Mouse (Mus musculus) forebrain, embryonic 12.5 days (tissue): ENCODE measurements around the gene 4930412O13Rik. TPM values are rescaled to one million over a fixed set of nuclear protein-coding genes. Genes with fewer than 3 reads are reported as not detected.

Experiments
- ATAC-seq: fragments of 200-750 bp; cut with Nextera tagmentation; 2 replicates; pipeline ENCODE4 v1.8.0; 2017; ENCODE audit warnings: moderate TSS enrichment; ENCODE audit not compliant: low FRiP score
- H3K27ac ChIP-seq: fragments of 300-500 bp; sonication (generic); 2 replicates; pipeline ENCODE4 v1.5.1; 2016; ENCODE audit warnings: mild to moderate bottlenecking
- H3K27me3 ChIP-seq: fragments of 300-500 bp; sonication (generic); 2 replicates; pipeline ENCODE4 v1.6.1; 2016; ENCODE audit warnings: mild to moderate bottlenecking
- H3K36me3 ChIP-seq: fragments of 300-500 bp; sonication (generic); replicated peaks from 2 replicates; pipeline ENCODE4 v1.6.1; 2016; ENCODE audit warnings: mild to moderate bottlenecking
- H3K4me1 ChIP-seq: fragments of 300-500 bp; sonication (generic); 2 replicates; pipeline ENCODE4 v1.6.1; 2016
- H3K4me2 ChIP-seq: fragments of 300-500 bp; sonication (generic); 2 replicates; pipeline ENCODE4 v1.6.1; 2016; ENCODE audit warnings: mild to moderate bottlenecking, moderate library complexity
- H3K4me3 ChIP-seq: fragments of 300-500 bp; sonication (generic); replicated peaks from 2 replicates; pipeline ENCODE4 v1.5.1; 2016; ENCODE audit warnings: mild to moderate bottlenecking
- H3K9ac ChIP-seq: fragments of 300-500 bp; sonication (generic); 2 replicates; pipeline ENCODE4 v1.6.1; 2016; ENCODE audit warnings: mild to moderate bottlenecking
- H3K9me3 ChIP-seq: fragments of 300-500 bp; sonication (generic); 2 replicates; pipeline ENCODE4 v1.6.1; 2016
- WGBS: fragments of 180-500 bp; shearing (Covaris S2); methylation state at CpG from one replicate; pipeline ENCODE4 v1.1.7; 2016; 5-methylcytosine and 5-hydroxymethylcytosine counted together
- polyA plus RNA-seq: library from polyadenylated mRNA; unstranded; fragments of >200 nt; fragmentation: Nextera tagmentation; extraction: Ambion mirVana; gene quantifications from 2 replicates; pipeline ENCODE4 v1.2.1, GENCODE M21; 2016

4930412O13Rik gene
- polyA plus RNA-seq: 0.45 TPM in 1 of 2 replicates, not detected in the other

DNA sequence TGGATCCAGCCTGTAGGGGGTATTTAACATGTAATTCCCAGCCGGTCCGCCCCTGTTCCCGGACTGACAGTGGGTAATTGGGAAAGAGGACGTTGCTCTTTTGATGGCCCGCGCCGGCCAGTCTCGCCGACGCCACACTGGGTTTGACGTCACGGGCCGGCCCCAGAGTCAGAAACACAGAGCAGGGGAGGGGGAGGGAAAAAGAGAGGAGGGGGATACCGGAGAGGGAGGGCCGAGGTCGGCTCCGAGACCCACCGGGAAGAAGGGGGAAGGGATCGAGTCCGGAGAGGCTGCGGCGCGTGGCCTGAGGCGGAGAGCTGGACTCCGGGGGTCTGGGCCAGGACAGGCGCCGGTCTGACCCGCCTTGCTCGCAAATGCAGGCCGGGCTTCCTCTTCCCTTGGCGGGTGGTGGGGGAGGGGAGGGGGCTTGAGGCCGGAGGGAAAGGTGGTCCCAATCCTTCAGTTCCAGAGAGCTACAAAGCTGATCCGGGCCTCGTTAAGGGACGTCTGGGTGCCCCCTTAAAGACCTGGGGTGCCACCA, at the start of gene 4930412O13Rik:
Gene 4930412O13Rik (plus strand): TSS at position 202 of the 541 bp plus-strand sequence.
- peak within 1 kb of the TSS; percentile 47 for H3K4me2 ChIP-seq
- H3K27ac ChIP-seq: no peak within 1 kb of the TSS
- no peak within 1 kb of the TSS for H3K9ac ChIP-seq
- H3K36me3 ChIP-seq: no peaks in the 10 kb centered on the region
- WGBS: under 1% methylated on average over 35 of the region's 35 CpGs
- peak within 1 kb of the TSS; percentile 27 for H3K4me3 ChIP-seq
- peaks cover 97% of the 10 kb centered on the region for H3K27me3 ChIP-seq
- peaks cover 58% of the 10 kb centered on the region for H3K4me1 ChIP-seq
- no peak for ATAC-seq
- H3K9me3 ChIP-seq: no peaks in the 10 kb centered on the region

- no peaks in the 10 kb centered on the region for H3K27me3 ChIP-seq
- 92% methylated on average over 7 of the region's 7 CpGs for WGBS
- no peak overlapping the region for H3K27ac ChIP-seq
- no peak overlapping the region for H3K4me2 ChIP-seq
- H3K4me1 ChIP-seq: no peaks in the 10 kb centered on the region
- no peak overlapping the region for H3K9ac ChIP-seq
- no peak for ATAC-seq
- H3K4me3 ChIP-seq: no peak overlapping the region
- no peaks in the 10 kb centered on the region for H3K9me3 ChIP-seq
- H3K36me3 ChIP-seq: no peaks in the 10 kb centered on the region
Observed at GRCm38 (mm10) chr2:9833712-9834111, 47.3 kb upstream of the 4930412O13Rik start.

DNA sequence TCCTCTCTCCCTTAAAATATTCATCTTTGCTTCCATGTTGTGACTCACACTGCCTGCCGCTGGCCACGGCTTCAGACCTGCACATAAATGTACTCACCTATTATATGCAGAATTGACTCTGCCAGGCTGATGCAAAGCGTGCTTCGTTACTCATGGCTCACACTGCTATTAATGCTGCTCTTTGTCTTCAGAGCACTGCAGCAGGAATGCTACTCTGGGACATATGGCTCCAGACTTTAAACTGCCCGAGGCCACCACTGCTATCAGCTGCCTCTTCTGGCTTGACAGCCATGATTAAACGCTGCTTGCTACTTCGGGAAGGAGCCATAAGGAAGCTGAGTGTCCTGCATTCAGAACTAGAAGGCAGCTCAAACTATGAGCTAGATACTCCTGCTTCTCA, 45.9 kb upstream of the 4930412O13Rik start:
- Histone ChIP-seq H3K9me3 (no peaks in the 10 kb centered on the region), H3K4me2 (no peak overlapping the region), H3K27ac (no peak overlapping the region), H3K36me3 (no peaks in the 10 kb centered on the region), H3K4me1 (no peaks in the 10 kb centered on the region), H3K27me3 (no peaks in the 10 kb centered on the region), H3K4me3 (no peak overlapping the region), H3K9ac (no peak overlapping the region)
- no peak for ATAC-seq
- WGBS: 64% methylated on average over 7 of the region's 7 CpGs

GRCm38 (mm10) chr2:9852851-9853576, 28.0 kb upstream of the 4930412O13Rik start:
- Histone ChIP-seq H3K4me1 (peaks cover 7% of the 10 kb centered on the region; the same call in 1 of the 2 replicates), H3K9ac (no peak overlapping the region), H3K27ac (no peak overlapping the region), H3K27me3 (0 out of 2 replicates have a peak, but pooled peaks cover 4% of the 10 kb centered on the region), H3K4me3 (no peak overlapping the region), H3K36me3 (no peaks in the 10 kb centered on the region), H3K4me2 (no peak overlapping the region), H3K9me3 (no peaks in the 10 kb centered on the region)
- ATAC-seq: no peak
- 50% methylated on average over 13 of the region's 13 CpGs for WGBS

DNA sequence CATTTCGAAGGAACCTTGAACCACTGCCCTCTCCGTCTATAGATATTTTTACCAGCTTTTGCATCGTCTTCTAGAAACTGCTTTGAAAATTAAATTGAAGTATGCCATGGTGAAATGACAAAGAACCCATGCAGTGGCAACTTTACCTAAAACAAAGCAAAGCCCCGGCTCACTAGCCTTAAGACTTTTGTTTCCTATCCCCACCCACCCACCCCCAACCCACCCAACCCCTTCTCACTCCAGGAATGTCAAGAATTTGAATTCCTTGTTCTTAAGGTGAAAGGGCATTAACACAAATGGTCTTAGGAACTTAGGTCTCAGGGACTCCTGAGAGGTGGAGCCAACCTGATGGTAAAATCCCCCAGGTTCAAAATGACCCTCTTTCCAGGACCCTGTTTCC, 25.2 kb upstream of the 4930412O13Rik start:
- H3K27me3 ChIP-seq: 0 out of 2 replicates have a peak, but pooled peaks cover 4% of the 10 kb centered on the region
- no peaks in the 10 kb centered on the region for H3K36me3 ChIP-seq
- H3K9me3 ChIP-seq: no peaks in the 10 kb centered on the region
- ATAC-seq: no peak
- no peak overlapping the region for H3K27ac ChIP-seq
- H3K4me3 ChIP-seq: no peak overlapping the region
- H3K4me2 ChIP-seq: no peak overlapping the region
- peaks cover 7% of the 10 kb centered on the region; the same call in 1 of the 2 replicates for H3K4me1 ChIP-seq
- H3K9ac ChIP-seq: no peak overlapping the region
- 24% methylated on average over 3 of the region's 4 CpGs for WGBS

GRCm38 (mm10) chr2:9860698-9861097, 20.4 kb upstream of the 4930412O13Rik start:
- Histone ChIP-seq H3K36me3 (no peaks in the 10 kb centered on the region), H3K9me3 (no peaks in the 10 kb centered on the region), H3K9ac (no peak overlapping the region), H3K4me2 (no peak overlapping the region), H3K27ac (no peak overlapping the region), H3K27me3 (no peaks in the 10 kb centered on the region), H3K4me1 (no peaks in the 10 kb centered on the region), H3K4me3 (no peak overlapping the region)
- WGBS: 86% methylated on average over 5 of the region's 5 CpGs
- ATAC-seq: no peak

GRCm38 (mm10) chr2:9867092-9867825, 13.8 kb upstream of the 4930412O13Rik start:
- Histone ChIP-seq H3K4me3 (no peak overlapping the region), H3K9ac (no peak overlapping the region), H3K36me3 (no peaks in the 10 kb centered on the region), H3K4me1 (no peaks in the 10 kb centered on the region), H3K4me2 (no peak overlapping the region), H3K27me3 (peaks cover 37% of the 10 kb centered on the region), H3K27ac (no peak overlapping the region), H3K9me3 (no peaks in the 10 kb centered on the region)
- WGBS: 76% methylated on average over 12 of the region's 12 CpGs
- no peak for ATAC-seq

GRCm38 (mm10) chr2:9871141-9871716, 9.8 kb upstream of the 4930412O13Rik start:
- no peak overlapping the region for H3K4me3 ChIP-seq
- H3K27me3 ChIP-seq: peaks cover 76% of the 10 kb centered on the region
- no peak for ATAC-seq
- peaks cover 11% of the 10 kb centered on the region for H3K4me1 ChIP-seq
- WGBS: 15% methylated on average over 4 of the region's 4 CpGs
- H3K4me2 ChIP-seq: no peak overlapping the region
- no peaks in the 10 kb centered on the region for H3K36me3 ChIP-seq
- no peak overlapping the region for H3K9ac ChIP-seq
- H3K27ac ChIP-seq: no peak overlapping the region
- H3K9me3 ChIP-seq: no peaks in the 10 kb centered on the region

GRCm38 (mm10) chr2:9871798-9872197, 9.3 kb upstream of the 4930412O13Rik start:
- no peak overlapping the region for H3K4me3 ChIP-seq
- H3K4me2 ChIP-seq: no peak overlapping the region

DNA sequence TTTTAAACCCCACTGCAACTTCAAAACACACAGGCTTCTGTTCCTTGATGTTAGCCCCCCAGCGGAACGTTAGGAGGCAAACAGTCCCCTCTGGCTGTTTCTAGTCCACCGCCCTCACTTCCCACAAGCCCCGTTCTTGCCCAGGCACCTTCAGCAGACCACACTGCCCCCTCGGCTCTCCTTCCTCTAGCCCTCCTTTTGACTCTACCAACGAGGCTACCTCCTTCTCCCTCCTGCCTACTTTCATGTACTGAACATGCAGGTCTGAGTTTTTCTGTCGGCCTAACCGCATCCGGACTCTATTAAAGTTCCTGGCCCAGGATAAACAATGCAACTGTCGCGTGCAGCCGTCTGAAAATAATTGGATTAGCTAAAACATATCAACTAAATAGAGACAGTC, 8.4 kb upstream of the 4930412O13Rik start:
- H3K27me3 ChIP-seq: peaks cover 87% of the 10 kb centered on the region
- 1% methylated on average over 12 of the region's 12 CpGs for WGBS
- H3K9ac ChIP-seq: no peak overlapping the region
- H3K36me3 ChIP-seq: no peaks in the 10 kb centered on the region
- ATAC-seq: peak; percentile 3; the same call in 1 of the 2 replicates
- peaks cover 19% of the 10 kb centered on the region for H3K4me1 ChIP-seq
- no peak overlapping the region for H3K27ac ChIP-seq
- 0 out of 2 replicates have a peak overlapping the region, but pooled peaks have one; percentile 16 for H3K4me3 ChIP-seq
- H3K9me3 ChIP-seq: no peaks in the 10 kb centered on the region
- H3K4me2 ChIP-seq: peak overlapping the region; percentile 36; the same call in 1 of the 2 replicates

More at GRCm38 (mm10) chr2:9871798-9872197, 9.3 kb upstream of the 4930412O13Rik start:
- ATAC-seq: no peak
- no peak overlapping the region for H3K9ac ChIP-seq
- H3K4me1 ChIP-seq: peaks cover 12% of the 10 kb centered on the region
- peaks cover 82% of the 10 kb centered on the region for H3K27me3 ChIP-seq
- H3K27ac ChIP-seq: no peak overlapping the region
- 6% methylated on average over 6 of the region's 6 CpGs for WGBS
- H3K9me3 ChIP-seq: no peaks in the 10 kb centered on the region
- no peaks in the 10 kb centered on the region for H3K36me3 ChIP-seq

DNA sequence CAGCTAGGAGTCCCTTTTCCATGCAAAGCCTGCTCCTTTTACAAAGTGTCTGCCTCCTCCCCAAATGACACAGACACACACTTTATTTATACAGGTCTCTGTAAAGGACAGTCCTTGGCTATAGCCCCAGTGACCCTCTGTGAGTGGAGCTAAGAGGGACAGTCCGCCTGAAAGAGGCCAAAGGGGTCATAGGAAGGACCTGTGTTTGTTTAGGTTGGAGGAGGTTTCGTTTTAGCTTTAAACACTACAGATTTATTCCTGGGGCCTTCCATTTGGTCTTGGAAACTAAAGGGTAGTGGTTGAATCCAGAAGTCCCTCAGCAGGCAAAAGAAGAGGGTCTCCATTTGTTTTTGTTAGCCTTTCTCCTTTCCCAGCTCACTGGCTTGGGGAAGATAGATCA, 7.3 kb upstream of the 4930412O13Rik start:
- H3K9me3 ChIP-seq: no peaks in the 10 kb centered on the region
- H3K27ac ChIP-seq: no peak overlapping the region
- peaks cover 96% of the 10 kb centered on the region for H3K27me3 ChIP-seq
- H3K9ac ChIP-seq: no peak overlapping the region
- no peak for ATAC-seq
- H3K4me3 ChIP-seq: no peak overlapping the region
- WGBS: 10% methylated on average over 2 of the region's 2 CpGs
- no peak overlapping the region for H3K4me2 ChIP-seq
- no peaks in the 10 kb centered on the region for H3K36me3 ChIP-seq
- H3K4me1 ChIP-seq: peaks cover 27% of the 10 kb centered on the region
